Mouse (Mus musculus) brain, embryonic 14.5 days (tissue): ENCODE measurements at regions not wholly inside any gene's neighbourhood (a gene's known extent, or its start where the extent isn't known, plus 50 kb on each side); places are given as distances from the start of the nearest gene placed in this dataset.

Experiments used
- CTCF ChIP-seq: fragments of 200-500 bp; IDR thresholded peaks from 2 replicates; pipeline ENCODE4 v1.5.1; 2012; ENCODE audit warnings: inconsistent platforms, mild to moderate bottlenecking, moderate library complexity, borderline replicate concordance; ENCODE audit not compliant: insufficient read depth, insufficient read length; ENCODE audit errors: extremely low read depth
- POLR2A ChIP-seq: fragments of 200-500 bp; IDR thresholded peaks from 2 replicates; pipeline ENCODE4 v1.6.1; 2012; ENCODE audit warnings: mild to moderate bottlenecking, inconsistent platforms, borderline replicate concordance; ENCODE audit not compliant: poor library complexity, insufficient read depth, insufficient read length, severe bottlenecking; ENCODE audit errors: extremely low read depth

- TF ChIP-seq CTCF (no peak), POLR2A (no peak)
Measured at GRCm38 (mm10) chr8:42043526-42043925, 626.7 kb upstream of the Frg1 start.
